Mouse (Mus musculus) brain, embryonic 14.5 days (tissue): ENCODE data around the gene Atxn2.

Experiments
- CTCF ChIP-seq: fragments of 200-500 bp; IDR thresholded peaks from 2 replicates; pipeline ENCODE4 v1.5.1; 2012; ENCODE audit warnings: inconsistent platforms, mild to moderate bottlenecking, moderate library complexity, borderline replicate concordance; ENCODE audit not compliant: insufficient read depth, insufficient read length; ENCODE audit errors: extremely low read depth
- POLR2A ChIP-seq: fragments of 200-500 bp; IDR thresholded peaks from 2 replicates; pipeline ENCODE4 v1.6.1; 2012; ENCODE audit warnings: mild to moderate bottlenecking, inconsistent platforms, borderline replicate concordance; ENCODE audit not compliant: poor library complexity, insufficient read depth, insufficient read length, severe bottlenecking; ENCODE audit errors: extremely low read depth

DNA sequence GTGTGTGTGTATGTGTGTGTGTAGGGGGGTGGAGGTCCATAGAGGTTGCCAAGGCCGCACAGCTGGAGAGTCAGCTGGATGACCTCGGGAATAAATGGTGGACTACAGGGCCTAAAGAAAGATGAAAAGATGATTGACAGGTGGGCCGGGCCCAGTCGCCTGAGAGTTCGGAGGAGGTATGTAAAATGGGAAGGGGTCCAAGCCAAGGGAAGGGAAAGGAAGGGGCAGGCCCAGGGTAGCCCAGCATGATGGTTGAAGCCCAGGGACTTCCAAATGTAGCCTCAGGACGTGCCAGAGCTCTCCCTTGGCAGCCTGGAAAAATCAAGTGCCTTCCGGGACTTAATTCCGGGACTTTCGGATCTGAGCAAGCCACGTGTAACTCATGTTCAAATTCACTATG, 143.6 kb downstream of the Atxn2 start:
- TF ChIP-seq CTCF = no peak
- no peak for TF ChIP-seq POLR2A
